Mouse (Mus musculus) intestine, embryonic 15.5 days (tissue): ENCODE results near the gene Kng2. TPM values are rescaled to one million over a fixed set of nuclear protein-coding genes. Genes with fewer than 3 reads are reported as not detected.
"Not testable (repeated sequence)": the region's sequence is repeated elsewhere in the genome, so short reads cannot be mapped to it uniquely, and the experiment has no call there.

Source experiments
- ATAC-seq: fragments of 200-750 bp; cut with Nextera tagmentation; 2 replicates; pipeline ENCODE4 v1.8.0; 2017; ENCODE audit warnings: moderate TSS enrichment, moderate library complexity
- H3K27ac ChIP-seq: fragments of 300-500 bp; sonication (generic); 2 replicates; pipeline ENCODE4 v1.5.1; 2015; ENCODE audit warnings: mild to moderate bottlenecking, inconsistent platforms
- H3K27me3 ChIP-seq: fragments of 300-500 bp; sonication (generic); replicated peaks from 2 replicates; pipeline ENCODE4 v1.6.1; 2015; ENCODE audit warnings: inconsistent platforms
- H3K36me3 ChIP-seq: fragments of 300-500 bp; sonication (generic); 2 replicates; pipeline ENCODE4 v1.6.1; 2015; ENCODE audit warnings: inconsistent platforms
- H3K4me1 ChIP-seq: fragments of 300-500 bp; sonication (generic); replicated peaks from 2 replicates; pipeline ENCODE4 v1.6.1; 2015; ENCODE audit warnings: inconsistent platforms
- H3K4me2 ChIP-seq: fragments of 300-500 bp; sonication (generic); replicated peaks from 2 replicates; pipeline ENCODE4 v1.6.1; 2015; ENCODE audit warnings: mild to moderate bottlenecking, inconsistent platforms
- H3K4me3 ChIP-seq: fragments of 300-500 bp; sonication (generic); replicated peaks from 2 replicates; pipeline ENCODE4 v1.5.1; 2015; ENCODE audit warnings: inconsistent platforms
- H3K9ac ChIP-seq: fragments of 300-500 bp; sonication (generic); 2 replicates; pipeline ENCODE4 v1.6.1; 2015; ENCODE audit warnings: inconsistent platforms
- H3K9me3 ChIP-seq: fragments of 300-500 bp; sonication (generic); 2 replicates; pipeline ENCODE4 v1.6.1; 2016; ENCODE audit warnings: inconsistent platforms
- WGBS: fragments of 180-500 bp; shearing (Covaris S2); methylation state at CpG from one replicate; pipeline ENCODE4 v1.1.7; 2015; 5-methylcytosine and 5-hydroxymethylcytosine counted together
- polyA plus RNA-seq: library from polyadenylated mRNA; unstranded; fragments of >200 nt; fragmentation: Nextera tagmentation; extraction: Ambion mirVana; gene quantifications from 2 replicates; pipeline ENCODE4 v1.2.1, GENCODE M21; 2015

Gene Kng2
- polyA plus RNA-seq, 1 experiment from 2014 or later, result 0.69 TPM

GRCm38 (mm10) chr16:23026582-23026981 lies 2.7 kb downstream of the Kng2 start:
- Histone ChIP-seq H3K36me3 (no peaks in the 10 kb centered on the region), H3K4me2 (no peak overlapping the region), H3K9me3 (no peaks in the 10 kb centered on the region), H3K27ac (no peak overlapping the region), H3K4me1 (no peaks in the 10 kb centered on the region), H3K27me3 (no peaks in the 10 kb centered on the region), H3K9ac (no peak overlapping the region), H3K4me3 (no peak overlapping the region)
- no peak for ATAC-seq

GRCm38 (mm10) chr16:23025111-23025510 lies 4.2 kb downstream of the Kng2 start:
- 74% methylated on average over 6 of the region's 6 CpGs for WGBS
- H3K9me3 ChIP-seq, result no peaks in the 10 kb centered on the region
- no peak overlapping the region for H3K4me3 ChIP-seq
- no peak overlapping the region for H3K9ac ChIP-seq
- no peaks in the 10 kb centered on the region for H3K4me1 ChIP-seq
- no peaks in the 10 kb centered on the region for H3K27me3 ChIP-seq
- ATAC-seq, result no peak
- H3K36me3 ChIP-seq, result no peaks in the 10 kb centered on the region
- H3K4me2 ChIP-seq, result no peak overlapping the region
- no peak overlapping the region for H3K27ac ChIP-seq

- not testable (repeated sequence) for H3K27ac ChIP-seq, H3K4me1 ChIP-seq, H3K36me3 ChIP-seq, ATAC-seq, H3K9ac ChIP-seq, H3K4me2 ChIP-seq, H3K9me3 ChIP-seq, H3K27me3 ChIP-seq, H3K4me3 ChIP-seq
- whole genome bisulfite sequencing, result 41% methylated on average over 1 of the region's 1 CpGs
Observed at GRCm38 (mm10) chr16:23020571-23020970, 8.7 kb downstream of the Kng2 start.

GRCm38 (mm10) chr16:23014645-23015044 lies 14.6 kb downstream of the Kng2 start:
- H3K4me1 ChIP-seq, H3K36me3 ChIP-seq, H3K4me2 ChIP-seq, H3K9me3 ChIP-seq, H3K27me3 ChIP-seq, H3K9ac ChIP-seq, H3K27ac ChIP-seq, ATAC-seq, H3K4me3 ChIP-seq: not testable (repeated sequence)
- 88% methylated on average over 8 of the region's 8 CpGs for WGBS

- H3K9ac ChIP-seq, H3K36me3 ChIP-seq, H3K4me3 ChIP-seq, ATAC-seq, H3K4me2 ChIP-seq, H3K27ac ChIP-seq, H3K27me3 ChIP-seq, H3K4me1 ChIP-seq, H3K9me3 ChIP-seq: not testable (repeated sequence)
- 72% methylated on average over 2 of the region's 2 CpGs for WGBS
Observed at GRCm38 (mm10) chr16:23013786-23014185, 15.5 kb downstream of the Kng2 start.

GRCm38 (mm10) chr16:22996951-22997350 lies 32.3 kb downstream of the Kng2 start:
- not testable (repeated sequence) for H3K36me3 ChIP-seq, H3K4me2 ChIP-seq, H3K4me3 ChIP-seq, H3K9me3 ChIP-seq, H3K27me3 ChIP-seq, H3K9ac ChIP-seq, H3K4me1 ChIP-seq, H3K27ac ChIP-seq, ATAC-seq
- 74% methylated on average over 3 of the region's 3 CpGs for WGBS

GRCm38 (mm10) chr16:22967383-22968030 lies 61.8 kb downstream of the Kng2 start:
- H3K36me3 ChIP-seq, result no peaks in the 10 kb centered on the region
- no peaks in the 10 kb centered on the region for H3K4me1 ChIP-seq
- H3K9ac ChIP-seq, result no peak overlapping the region
- H3K9me3 ChIP-seq, result no peaks in the 10 kb centered on the region
- H3K4me3 ChIP-seq, result no peak overlapping the region
- ATAC-seq, result no peak
- no peak overlapping the region for H3K4me2 ChIP-seq
- H3K27me3 ChIP-seq, result no peaks in the 10 kb centered on the region
- H3K27ac ChIP-seq, result no peak overlapping the region
- 74% methylated on average over 1 of the region's 1 CpGs for WGBS

- Histone ChIP-seq H3K27ac (no peak overlapping the region), H3K4me3 (no peak overlapping the region), H3K36me3 (no peaks in the 10 kb centered on the region), H3K27me3 (no peaks in the 10 kb centered on the region), H3K9me3 (no peaks in the 10 kb centered on the region), H3K9ac (no peak overlapping the region), H3K4me1 (no peaks in the 10 kb centered on the region), H3K4me2 (no peak overlapping the region)
- no peak for ATAC-seq
Observed at GRCm38 (mm10) chr16:22963293-22963692, 66.0 kb downstream of the Kng2 start.

- no peaks in the 10 kb centered on the region for H3K9me3 ChIP-seq
- no peak overlapping the region for H3K4me3 ChIP-seq
- no peak overlapping the region for H3K4me2 ChIP-seq
- no peak overlapping the region for H3K27ac ChIP-seq
- no peak overlapping the region for H3K9ac ChIP-seq
- no peak for ATAC-seq
- WGBS, result 75% methylated on average over 5 of the region's 5 CpGs
- no peaks in the 10 kb centered on the region for H3K36me3 ChIP-seq
- no peaks in the 10 kb centered on the region for H3K4me1 ChIP-seq
- no peaks in the 10 kb centered on the region for H3K27me3 ChIP-seq
Observed at GRCm38 (mm10) chr16:22962256-22962655, 67.0 kb downstream of the Kng2 start.

GRCm38 (mm10) chr16:22961073-22961472 lies 68.2 kb downstream of the Kng2 start:
- Histone ChIP-seq H3K4me2 (no peak overlapping the region), H3K27ac (no peak overlapping the region), H3K4me1 (no peaks in the 10 kb centered on the region), H3K27me3 (no peaks in the 10 kb centered on the region), H3K9me3 (no peaks in the 10 kb centered on the region), H3K4me3 (no peak overlapping the region), H3K36me3 (no peaks in the 10 kb centered on the region), H3K9ac (no peak overlapping the region)
- WGBS, result 94% methylated on average over 8 of the region's 8 CpGs
- no peak for ATAC-seq

GRCm38 (mm10) chr16:22956085-22956439 lies 73.2 kb downstream of the Kng2 start:
- Histone ChIP-seq H3K27ac (no peak overlapping the region), H3K9me3 (no peaks in the 10 kb centered on the region), H3K9ac (no peak overlapping the region), H3K4me3 (no peak overlapping the region), H3K4me2 (no peak overlapping the region), H3K36me3 (no peaks in the 10 kb centered on the region), H3K27me3 (no peaks in the 10 kb centered on the region), H3K4me1 (no peaks in the 10 kb centered on the region)
- ATAC-seq, result no peak
- 86% methylated on average over 11 of the region's 11 CpGs for WGBS

GRCm38 (mm10) chr16:22955397-22956084 lies 73.7 kb downstream of the Kng2 start:
- Histone ChIP-seq H3K4me2 (no peak overlapping the region), H3K36me3 (no peaks in the 10 kb centered on the region), H3K4me1 (no peaks in the 10 kb centered on the region), H3K27ac (no peak overlapping the region), H3K9ac (no peak overlapping the region), H3K9me3 (no peaks in the 10 kb centered on the region), H3K4me3 (no peak overlapping the region), H3K27me3 (no peaks in the 10 kb centered on the region)
- no peak for ATAC-seq
- 66% methylated on average over 13 of the region's 13 CpGs for WGBS

- 31% methylated on average over 4 of the region's 4 CpGs for WGBS
- Histone ChIP-seq H3K9me3 (no peaks in the 10 kb centered on the region), H3K4me3 (no peak overlapping the region), H3K27ac (no peak overlapping the region), H3K36me3 (no peaks in the 10 kb centered on the region), H3K9ac (no peak overlapping the region), H3K27me3 (no peaks in the 10 kb centered on the region), H3K4me2 (no peak overlapping the region), H3K4me1 (no peaks in the 10 kb centered on the region)
- no peak for ATAC-seq
Observed at GRCm38 (mm10) chr16:22953069-22953468, 76.2 kb downstream of the Kng2 start.
